Mouse (Mus musculus): ENCODE results near the gene Fuca2. TPM values are rescaled to one million over a fixed set of nuclear protein-coding genes. Genes with fewer than 3 reads are reported as not detected.

Gene Fuca2
- polyA plus RNA-seq, 1 experiment from 2014 or later = 33.1 TPM

DNA sequence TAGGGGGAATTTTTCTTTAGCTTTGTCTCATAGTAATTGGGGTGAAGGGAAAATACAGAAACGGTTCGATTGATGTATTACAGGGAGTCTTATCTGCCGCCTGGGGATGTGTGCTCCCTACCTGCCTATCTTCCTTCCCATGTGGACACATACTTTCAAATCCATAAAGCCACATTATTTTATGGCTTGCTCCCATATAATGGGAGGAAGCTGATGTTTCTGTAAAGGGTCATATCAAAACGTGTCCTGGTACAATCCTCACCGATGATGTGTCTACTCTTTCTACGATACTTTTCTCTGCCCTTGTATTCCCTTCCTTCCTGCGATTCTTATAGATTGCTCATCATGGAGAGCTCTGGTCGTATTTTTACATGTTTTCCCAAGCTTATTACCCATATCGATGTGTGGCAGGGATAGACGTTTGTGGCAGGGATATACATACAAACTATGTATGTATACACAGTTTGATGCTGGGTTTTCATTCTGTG lies 54.2 kb downstream of the Fuca2 start:
- peak overlapping the region; percentile 78 for H3K4me2 ChIP-seq (ENCODE audit: low read length)
- no peak overlapping the region for H3K27ac ChIP-seq (ENCODE audit: low read length)
- ATAC-seq = peak; percentile 32; the same call in 1 of the 2 replicates

DNA sequence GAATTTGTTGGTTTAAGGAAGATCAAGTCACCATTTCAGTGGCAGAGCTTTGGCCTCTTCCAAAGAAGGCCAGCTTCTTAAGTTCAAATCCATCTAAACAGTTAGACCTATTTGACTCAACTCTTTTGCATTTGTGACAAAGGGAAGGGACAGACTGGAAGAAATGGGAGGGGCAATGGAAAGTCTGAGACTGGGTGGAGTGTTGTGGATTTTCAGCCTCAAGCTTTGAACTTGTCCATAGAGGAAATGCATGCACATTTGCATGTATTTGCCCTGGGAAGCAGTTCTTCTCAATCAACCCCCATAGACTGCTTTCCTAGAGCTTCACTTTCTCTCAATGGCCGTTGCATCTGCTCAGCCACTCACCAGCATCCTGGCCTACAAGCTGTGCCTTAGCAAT lies 55.0 kb downstream of the Fuca2 start:
- Histone ChIP-seq H3K4me3 (replicated peaks; ENCODE audit: low read length) (no peak overlapping the region), H3K4me2 (ENCODE audit: low read length) (no peak overlapping the region), H3K4me1 (replicated peaks; ENCODE audit: control insufficient read depth, insufficient read depth, low read length) (peaks cover 11% of the 10 kb centered on the region), H3K9me3 (ENCODE audit: control insufficient read depth, low read length) (no peaks in the 10 kb centered on the region), H3K27ac (ENCODE audit: low read length) (no peak overlapping the region), H3K36me3 (ENCODE audit: control insufficient read depth, insufficient read depth) (no peaks in the 10 kb centered on the region), H3K9ac (replicated peaks; ENCODE audit: low read depth, low read length) (no peak overlapping the region), H3K27me3 (replicated peaks; ENCODE audit: control insufficient read depth, insufficient read depth, low read length) (no peaks in the 10 kb centered on the region)
- ATAC-seq = no peak
- WGBS = 89% methylated on average over 1 of the region's 1 CpGs

More for the DNA sequence above, 54.2 kb downstream of the Fuca2 start:
- Histone ChIP-seq H3K9ac (replicated peaks; ENCODE audit: low read depth, low read length) (peak overlapping the region; percentile 83), H3K4me1 (replicated peaks; ENCODE audit: control insufficient read depth, insufficient read depth, low read length) (peaks cover 11% of the 10 kb centered on the region), H3K36me3 (ENCODE audit: control insufficient read depth, insufficient read depth) (no peaks in the 10 kb centered on the region), H3K9me3 (ENCODE audit: control insufficient read depth, low read length) (no peaks in the 10 kb centered on the region), H3K4me3 (replicated peaks; ENCODE audit: low read length) (peak overlapping the region; percentile 81), H3K27me3 (replicated peaks; ENCODE audit: control insufficient read depth, insufficient read depth, low read length) (no peaks in the 10 kb centered on the region)
- 32% methylated on average over 10 of the region's 10 CpGs for WGBS

DNA sequence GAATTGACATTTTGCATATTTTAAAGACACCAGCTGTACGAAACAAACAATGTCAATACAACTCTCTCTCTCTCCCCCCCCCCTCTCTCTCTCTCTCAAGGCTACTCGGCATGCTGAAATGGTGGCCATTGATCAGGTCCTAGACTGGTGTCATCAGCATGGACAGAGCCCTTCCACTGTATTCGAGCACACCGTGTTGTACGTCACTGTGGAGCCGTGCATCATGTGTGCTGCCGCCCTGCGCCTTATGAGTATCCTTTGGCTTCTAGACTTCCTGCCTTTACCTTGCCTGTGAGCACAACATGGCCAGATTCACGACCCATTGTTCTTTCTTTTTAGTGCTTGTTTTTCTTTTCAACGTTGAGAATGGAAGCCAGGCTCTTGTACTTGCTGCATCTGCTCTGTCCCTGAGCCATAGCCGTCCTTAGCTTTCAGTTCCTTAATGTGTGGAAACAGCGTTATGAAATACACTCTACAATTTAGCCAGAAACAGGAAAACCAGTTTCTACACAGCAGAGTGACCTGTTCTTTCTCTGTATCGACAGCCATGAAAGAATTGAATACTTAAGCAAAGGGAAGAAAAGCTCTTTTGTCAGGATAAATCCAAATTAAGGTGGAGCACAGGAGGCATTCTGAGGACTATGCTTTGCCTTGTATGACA lies 60.8 kb downstream of the Fuca2 start:
- no peak for ATAC-seq
- H3K4me2 ChIP-seq (ENCODE audit: low read length) = no peak overlapping the region
- H3K9ac ChIP-seq (replicated peaks; ENCODE audit: low read depth, low read length) = no peak overlapping the region
- H3K9me3 ChIP-seq (ENCODE audit: control insufficient read depth, low read length) = no peaks in the 10 kb centered on the region
- no peaks in the 10 kb centered on the region for H3K36me3 ChIP-seq (ENCODE audit: control insufficient read depth, insufficient read depth)
- H3K4me1 ChIP-seq (replicated peaks; ENCODE audit: control insufficient read depth, insufficient read depth, low read length) = peaks cover 8% of the 10 kb centered on the region; the same call in 1 of the 2 replicates
- no peak overlapping the region for H3K27ac ChIP-seq (ENCODE audit: low read length)
- no peaks in the 10 kb centered on the region for H3K27me3 ChIP-seq (replicated peaks; ENCODE audit: control insufficient read depth, insufficient read depth, low read length)
- no peak overlapping the region for H3K4me3 ChIP-seq (replicated peaks; ENCODE audit: low read length)
- WGBS = 90% methylated on average over 13 of the region's 13 CpGs

DNA sequence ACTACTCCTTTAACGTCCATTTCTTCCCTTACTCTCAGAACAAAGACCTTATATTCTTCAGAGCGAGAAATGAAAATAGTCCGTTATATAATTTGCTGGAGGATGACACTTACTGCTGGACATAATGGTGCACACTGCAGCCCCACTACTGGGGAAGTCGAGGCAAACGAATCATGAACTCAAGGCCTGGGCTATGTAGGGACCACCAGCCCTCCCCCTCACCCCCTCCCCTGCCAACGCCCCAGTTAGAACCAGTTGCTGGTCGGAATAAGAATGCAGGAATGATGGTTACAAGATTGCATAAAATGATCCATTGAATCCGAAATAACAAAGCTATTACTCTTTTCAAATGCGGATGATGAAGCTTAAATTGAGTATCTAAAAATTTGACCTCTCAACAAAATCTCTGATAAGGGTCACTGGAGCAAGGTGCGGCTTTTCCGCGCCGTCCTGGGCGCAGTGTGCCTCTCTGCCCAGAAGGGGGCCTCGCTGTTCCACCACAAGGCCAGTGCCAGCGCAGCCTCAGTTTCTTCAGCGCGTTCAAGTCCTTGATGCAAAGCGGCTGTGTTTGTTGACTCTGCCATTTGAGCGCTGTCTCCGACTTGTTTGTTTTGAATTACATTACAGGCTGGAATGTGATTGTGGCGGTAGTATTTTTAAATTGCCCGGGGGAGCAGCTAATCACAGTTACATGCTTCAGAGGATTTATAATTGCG lies 65.2 kb downstream of the Fuca2 start:
- H3K4me1 ChIP-seq (replicated peaks; ENCODE audit: control insufficient read depth, insufficient read depth, low read length) = peaks cover 8% of the 10 kb centered on the region; the same call in 1 of the 2 replicates
- 27% methylated on average over 24 of the region's 24 CpGs for WGBS
- peak overlapping the region; percentile 48 for H3K4me2 ChIP-seq (ENCODE audit: low read length)
- no peaks in the 10 kb centered on the region for H3K9me3 ChIP-seq (ENCODE audit: control insufficient read depth, low read length)
- H3K27me3 ChIP-seq (replicated peaks; ENCODE audit: control insufficient read depth, insufficient read depth, low read length) = no peaks in the 10 kb centered on the region; the same call in 1 of the 2 replicates
- peak overlapping the region; percentile 21 for H3K4me3 ChIP-seq (replicated peaks; ENCODE audit: low read length)
- no peak overlapping the region for H3K27ac ChIP-seq (ENCODE audit: low read length)
- H3K9ac ChIP-seq (replicated peaks; ENCODE audit: low read depth, low read length) = no peak overlapping the region
- ATAC-seq = peak; percentile 87
- H3K36me3 ChIP-seq (ENCODE audit: control insufficient read depth, insufficient read depth) = no peaks in the 10 kb centered on the region

DNA sequence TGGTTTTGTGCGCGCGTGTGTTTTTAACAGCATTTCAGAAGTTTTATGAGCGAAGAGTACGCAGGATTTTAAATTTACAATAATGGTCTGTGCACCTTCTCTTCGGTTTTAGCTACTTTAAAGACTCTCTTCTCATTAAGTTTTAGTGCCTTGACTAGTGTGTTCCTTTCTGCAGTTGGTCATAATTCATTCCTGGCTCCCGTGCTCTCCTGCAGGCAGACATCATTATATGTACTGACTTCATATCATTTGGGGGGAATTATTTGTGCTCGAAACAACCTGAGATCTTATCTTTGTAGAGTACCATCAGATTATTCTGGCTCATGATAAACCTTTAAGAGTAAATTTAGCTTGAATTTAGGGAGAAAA lies 65.7 kb downstream of the Fuca2 start:
- no peak; the same call in 1 of the 2 replicates for ATAC-seq
- peak overlapping the region; percentile 21 for H3K4me3 ChIP-seq (replicated peaks; ENCODE audit: low read length)
- H3K9me3 ChIP-seq (ENCODE audit: control insufficient read depth, low read length) = no peaks in the 10 kb centered on the region
- 62% methylated on average over 8 of the region's 8 CpGs for WGBS
- H3K27me3 ChIP-seq (replicated peaks; ENCODE audit: control insufficient read depth, insufficient read depth, low read length) = no peaks in the 10 kb centered on the region; the same call in 1 of the 2 replicates
- H3K4me1 ChIP-seq (replicated peaks; ENCODE audit: control insufficient read depth, insufficient read depth, low read length) = peaks cover 8% of the 10 kb centered on the region
- no peak overlapping the region for H3K27ac ChIP-seq (ENCODE audit: low read length)
- H3K36me3 ChIP-seq (ENCODE audit: control insufficient read depth, insufficient read depth) = no peaks in the 10 kb centered on the region
- peak overlapping the region; percentile 48 for H3K4me2 ChIP-seq (ENCODE audit: low read length)
- no peak overlapping the region for H3K9ac ChIP-seq (replicated peaks; ENCODE audit: low read depth, low read length)

DNA sequence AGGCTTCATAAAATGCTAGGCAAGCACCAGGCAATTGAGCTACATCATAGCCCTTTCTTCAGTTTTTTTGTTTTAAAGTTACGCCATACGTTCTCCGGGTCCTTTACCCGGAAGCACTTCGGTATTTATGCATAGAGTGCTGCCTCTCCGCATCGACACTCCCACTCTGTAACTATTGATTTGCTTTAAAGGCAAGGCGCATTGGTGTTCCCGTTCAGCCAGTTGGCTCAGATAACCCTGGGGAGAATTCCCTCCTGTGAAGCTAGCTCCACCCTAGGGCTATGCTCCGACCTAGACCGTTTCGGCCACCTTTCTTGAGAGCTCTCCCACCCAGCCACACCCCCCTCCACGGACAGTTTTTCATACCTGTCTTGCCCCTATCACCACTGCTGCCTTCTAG lies 67.1 kb downstream of the Fuca2 start:
- Histone ChIP-seq H3K36me3 (ENCODE audit: control insufficient read depth, insufficient read depth) (no peaks in the 10 kb centered on the region), H3K27ac (ENCODE audit: low read length) (no peak overlapping the region), H3K27me3 (replicated peaks; ENCODE audit: control insufficient read depth, insufficient read depth, low read length) (no peaks in the 10 kb centered on the region; the same call in none of the 2 replicates), H3K9me3 (ENCODE audit: control insufficient read depth, low read length) (no peaks in the 10 kb centered on the region), H3K9ac (replicated peaks; ENCODE audit: low read depth, low read length) (no peak overlapping the region), H3K4me2 (ENCODE audit: low read length) (no peak overlapping the region), H3K4me1 (replicated peaks; ENCODE audit: control insufficient read depth, insufficient read depth, low read length) (peaks cover 8% of the 10 kb centered on the region), H3K4me3 (replicated peaks; ENCODE audit: low read length) (no peak overlapping the region)
- WGBS = 64% methylated on average over 13 of the region's 13 CpGs
- ATAC-seq = no peak

Other genes with a start within 250 kb of the Fuca2 start
- gene Phactr2, start 25.1 kb upstream of the Fuca2 start, polyA plus RNA-seq (2015; fragmentation: Nextera tagmentation; extraction: Ambion mirVana) = 8.1 and 9.4 TPM in 2 replicates
- gene Adat2, start 53.4 kb downstream of the Fuca2 start, polyA plus RNA-seq (2015; fragmentation: Nextera tagmentation; extraction: Ambion mirVana) = 2.2 and 2.6 TPM in 2 replicates
- gene Pex3, start 53.6 kb downstream of the Fuca2 start, polyA plus RNA-seq (2015; fragmentation: Nextera tagmentation; extraction: Ambion mirVana) = 33.3 and 33.8 TPM in 2 replicates

Measured in forebrain, embryonic 16.5 days (tissue).